Mouse (Mus musculus) regulatory T cell (primary cell): Measurements from ENCODE around the gene Camk1d.
"Not testable (repeated sequence)": the region's sequence is repeated elsewhere in the genome, so short reads cannot be mapped to it uniquely, and the experiment has no call there.

Experiments used
- in situ Hi-C: fragments of 300-600 bp; cut with MboI, MseI; formaldehyde crosslinking; loops from one replicate; pipeline ENCODE4 v1.15.1; 2025; ENCODE audit warnings: high pct_unique_total_duplicates

Camk1d gene

DNA sequence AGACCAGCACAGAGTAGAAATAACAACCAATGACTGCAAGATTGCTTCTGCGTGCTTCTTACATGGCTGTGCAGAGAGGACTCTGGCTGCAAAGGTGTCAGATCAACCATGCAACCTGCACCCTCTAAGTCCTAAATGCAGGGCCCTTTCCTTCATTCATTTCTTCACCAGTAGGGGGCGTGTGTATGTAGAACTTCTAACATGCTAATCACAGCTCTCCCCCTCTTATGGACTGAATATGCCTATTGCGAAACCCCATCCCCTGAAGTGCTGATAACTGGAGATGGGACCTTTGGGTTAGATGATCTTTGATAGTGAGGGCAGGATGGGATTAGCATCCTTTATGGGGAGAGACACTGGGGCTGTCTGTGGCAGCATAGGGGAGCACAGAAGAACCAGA, 310.5 kb downstream of the Camk1d start:
- in situ Hi-C loops = no loop called here

DNA sequence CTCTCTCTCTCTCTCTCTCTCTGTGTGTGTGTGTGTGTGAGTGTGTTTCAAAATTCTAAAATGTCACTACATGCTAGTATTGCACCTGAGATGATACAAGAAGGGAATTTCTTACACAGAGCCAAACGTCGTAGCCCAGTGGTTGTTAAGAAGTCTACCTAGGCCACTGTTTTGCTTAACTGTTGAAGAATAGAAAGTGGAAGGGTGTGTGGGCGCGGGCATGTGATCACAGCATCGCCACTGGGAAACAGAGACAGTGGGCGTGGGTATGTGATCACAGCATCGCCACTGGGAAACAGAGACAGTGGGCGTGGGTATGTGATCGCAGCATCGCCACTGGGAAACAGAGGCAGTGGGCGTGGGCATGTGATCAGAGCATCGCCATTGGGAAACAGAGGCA, 312.3 kb downstream of the Camk1d start:
- in situ Hi-C loops = no loop called here

DNA sequence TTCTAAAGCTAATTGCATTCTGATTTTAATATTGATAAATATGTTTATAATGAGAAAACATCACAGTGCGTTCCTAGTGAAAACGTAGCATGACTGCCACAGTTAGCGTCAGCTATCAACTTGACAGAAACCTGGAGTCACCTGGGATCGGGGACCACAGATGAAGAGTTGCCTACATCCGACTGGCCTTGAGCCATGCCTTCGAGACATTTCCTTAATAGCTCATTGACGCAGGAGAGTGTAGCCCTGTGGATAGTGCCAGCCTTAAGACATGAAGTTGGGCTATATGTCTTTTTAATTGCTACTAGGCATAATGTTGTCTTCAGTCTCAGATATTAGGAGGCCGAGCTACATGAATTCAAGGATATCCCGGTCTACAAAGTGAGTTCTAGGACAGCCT, 315.8 kb downstream of the Camk1d start:
- in situ Hi-C loops = no loop called here

DNA sequence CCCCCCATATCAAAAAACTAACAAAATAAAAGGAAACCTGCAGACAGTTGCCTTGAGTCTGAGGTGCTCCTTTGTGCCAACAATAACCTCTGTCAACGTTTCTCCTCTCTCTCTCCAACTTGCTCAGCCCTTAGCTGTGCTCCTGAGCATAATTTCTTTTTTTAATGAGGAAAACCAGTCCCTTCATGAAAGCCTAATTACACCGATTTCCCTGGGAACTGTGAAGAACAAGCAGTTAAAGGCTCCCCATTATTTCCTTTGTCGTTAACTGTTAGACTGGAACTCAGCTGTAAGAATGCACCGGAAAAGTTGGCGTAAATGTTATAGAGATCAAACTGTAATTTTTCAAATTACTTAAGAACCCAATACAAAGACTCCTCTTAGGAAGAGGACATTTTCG, 316.3 kb downstream of the Camk1d start:
- in situ Hi-C loops = no loop called here

DNA sequence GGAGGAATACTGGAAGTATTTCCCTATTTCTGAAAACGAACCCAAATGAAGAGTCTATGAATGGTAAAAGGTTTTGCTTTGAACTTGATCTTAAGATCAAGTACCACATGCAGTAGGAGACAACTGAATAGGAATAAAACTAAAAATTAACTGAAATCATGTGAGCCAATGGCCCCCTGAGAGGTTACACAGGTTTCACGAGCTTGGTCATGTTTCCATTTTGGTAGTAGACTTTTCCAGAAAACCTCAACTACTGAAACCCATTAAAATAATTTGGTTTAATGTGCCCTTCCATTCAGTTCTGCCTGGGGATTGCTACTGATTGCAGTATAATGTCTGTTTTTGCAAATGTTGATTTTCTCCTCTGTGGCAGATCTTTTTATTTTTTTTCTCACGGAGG, 316.8 kb downstream of the Camk1d start:
- in situ Hi-C loops = no loop called here

DNA sequence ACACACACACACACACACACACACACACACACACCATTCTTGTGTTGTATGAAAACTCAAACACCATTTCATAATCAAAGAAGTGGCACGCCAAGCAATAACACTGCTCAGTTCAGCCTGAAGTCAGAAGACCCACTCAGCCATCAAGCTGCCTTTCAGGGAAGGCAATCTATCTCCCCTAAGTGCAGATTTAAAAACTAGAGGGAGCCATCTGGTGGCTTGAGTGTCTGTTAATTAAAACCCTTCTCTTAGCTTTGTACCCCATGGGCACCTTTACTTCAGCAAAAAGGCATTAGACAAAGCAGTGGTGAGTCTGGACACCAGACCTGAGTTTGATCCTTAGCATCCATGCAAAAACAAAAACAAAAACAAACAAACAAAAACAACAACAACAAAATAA, 317.9 kb downstream of the Camk1d start:
- in situ Hi-C loops = no loop called here

DNA sequence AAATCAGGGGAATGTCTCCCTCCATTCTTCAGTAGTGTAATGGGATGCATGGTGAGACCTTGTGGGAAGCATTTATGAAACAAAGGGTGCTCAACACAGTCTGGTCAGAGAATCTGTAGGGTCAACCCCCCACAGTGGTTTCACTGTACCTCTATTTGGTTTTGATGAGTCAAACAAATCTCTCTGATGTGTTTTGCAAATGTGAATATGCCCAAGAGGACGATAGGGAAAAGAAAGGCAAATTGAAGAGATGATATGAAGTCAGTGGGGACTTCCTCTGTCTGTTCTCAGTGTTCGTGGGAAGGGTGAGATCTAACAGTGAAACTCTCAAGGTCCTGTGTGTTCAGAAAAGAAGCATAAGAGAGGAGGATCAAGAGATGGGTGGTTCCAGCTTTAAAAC, 318.4 kb downstream of the Camk1d start:
- in situ Hi-C loops = no loop called here

DNA sequence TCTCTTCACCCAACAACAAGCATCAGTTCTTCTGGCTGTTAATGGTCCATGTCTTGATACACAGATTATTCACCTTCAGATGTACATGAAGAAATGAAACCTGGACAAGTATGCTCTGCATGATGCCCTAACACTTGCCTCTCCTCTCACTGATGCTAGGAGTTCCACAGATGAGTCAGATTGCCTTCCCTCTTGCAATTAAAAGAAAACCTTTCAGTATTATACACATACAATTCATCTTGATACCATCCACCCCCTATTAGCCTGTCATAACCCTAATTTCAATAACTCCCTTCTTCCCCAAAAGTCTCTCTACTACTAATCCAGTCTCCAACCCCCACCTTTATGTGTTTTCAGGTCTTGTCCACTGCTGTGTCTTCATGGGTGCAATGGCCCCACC, 321.4 kb downstream of the Camk1d start:
- in situ Hi-C loops = no loop called here

DNA sequence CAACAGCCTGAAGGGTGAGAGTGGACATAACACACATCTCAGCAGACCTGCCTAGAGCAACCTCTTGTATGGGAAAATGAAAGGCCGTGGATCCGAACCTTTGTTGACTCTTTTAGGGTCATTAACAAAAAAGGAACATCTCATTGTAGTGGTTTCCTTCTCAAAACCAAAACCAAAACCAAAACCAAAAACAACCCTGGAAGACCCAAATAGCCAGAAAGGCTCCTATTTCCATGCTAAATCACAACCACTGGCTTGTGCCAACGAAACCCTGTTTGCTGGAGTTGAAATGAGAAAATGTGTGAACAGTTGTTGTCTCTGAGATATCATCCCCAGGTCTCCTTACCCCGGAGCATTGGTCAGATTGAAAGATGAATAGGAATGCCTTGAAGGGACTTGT, 321.8 kb downstream of the Camk1d start:
- in situ Hi-C loops = no loop called here

DNA sequence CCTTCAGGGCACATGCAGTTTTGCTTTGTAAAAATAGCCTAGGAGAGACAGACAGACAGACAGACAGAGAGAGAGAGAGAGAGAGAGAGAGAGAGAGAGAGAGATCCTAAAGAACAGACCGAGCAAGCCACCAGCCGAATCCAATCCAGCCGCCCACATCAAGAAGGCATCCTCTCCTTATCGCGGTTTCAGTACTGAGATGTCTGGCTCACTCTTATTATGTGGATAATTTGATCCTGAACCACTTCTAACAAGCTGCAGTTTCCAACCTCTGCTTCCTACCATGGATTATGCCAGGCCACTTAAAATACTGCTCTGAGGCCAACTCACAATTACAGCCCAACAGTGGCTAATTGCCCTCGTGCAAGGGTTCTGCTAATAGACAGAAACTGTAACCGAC, 325.9 kb downstream of the Camk1d start:
- in situ Hi-C loops = no loop called here

DNA sequence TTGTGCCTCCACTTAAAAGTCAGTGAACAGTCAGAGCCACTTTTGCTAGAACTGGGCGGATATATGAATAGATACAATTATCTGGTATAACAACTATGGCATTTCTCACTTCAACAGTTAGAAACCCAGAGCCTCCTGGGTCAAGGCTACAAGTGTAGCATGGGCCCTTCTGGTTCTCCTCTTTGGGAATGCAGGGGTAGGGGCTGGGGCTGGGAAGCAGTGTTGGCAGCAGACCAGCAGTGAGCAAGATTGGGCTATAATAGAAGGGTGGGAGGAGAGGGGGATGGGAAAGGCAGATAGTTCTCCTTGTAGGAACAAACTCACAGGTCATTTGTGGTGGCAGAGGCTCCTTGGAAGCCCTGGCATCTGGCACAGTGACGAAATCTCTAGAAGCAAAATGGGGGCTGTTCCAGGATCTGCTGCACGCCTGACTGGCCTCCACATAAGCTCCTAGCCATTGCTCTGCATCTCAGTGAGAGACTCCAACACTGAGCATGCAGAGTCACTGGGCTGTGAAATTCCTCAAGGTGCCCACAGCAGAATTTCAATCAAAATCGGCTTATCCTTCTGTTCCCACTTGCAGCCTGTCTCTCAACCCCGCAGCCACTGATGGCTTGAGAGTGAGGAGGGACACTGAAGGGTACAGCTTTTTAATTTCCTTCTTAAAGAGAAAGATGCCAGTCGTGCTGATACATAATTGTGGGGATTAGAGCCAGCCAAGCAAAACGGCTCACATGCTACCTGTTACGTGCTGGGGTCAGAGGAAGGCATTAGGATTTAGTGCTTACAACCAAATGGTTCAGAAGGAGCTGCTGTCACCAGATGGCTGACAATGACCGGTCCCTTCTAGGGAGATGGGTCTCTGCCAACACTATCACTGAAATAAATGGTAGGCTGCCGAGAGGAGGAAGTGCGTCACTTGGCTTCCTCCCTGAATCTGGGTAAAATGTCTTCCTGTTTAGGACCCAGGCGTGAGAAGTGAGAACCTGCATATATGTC, 332.3 kb downstream of the Camk1d start:
- in situ Hi-C loops = no loop called here

DNA sequence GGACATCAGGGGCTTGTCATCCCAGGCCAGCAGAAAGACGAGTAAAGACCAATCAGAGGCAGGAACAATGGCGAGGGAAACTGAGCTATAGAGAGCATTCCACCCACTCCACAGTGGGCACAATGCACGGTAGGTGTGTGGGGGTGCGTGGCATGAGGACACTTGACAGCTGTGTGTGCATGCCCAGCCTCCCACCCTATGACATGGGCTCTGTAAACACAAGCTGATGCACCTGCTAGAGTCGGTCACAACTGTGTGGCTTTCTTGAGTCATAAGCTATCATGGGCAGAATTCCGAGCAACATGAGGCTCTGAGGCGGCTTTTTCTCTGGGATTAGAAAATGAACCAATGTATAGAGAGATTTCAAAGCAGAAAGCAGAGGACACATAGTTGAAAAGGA, 333.3 kb downstream of the Camk1d start:
- in situ Hi-C loops = no loop called here

DNA sequence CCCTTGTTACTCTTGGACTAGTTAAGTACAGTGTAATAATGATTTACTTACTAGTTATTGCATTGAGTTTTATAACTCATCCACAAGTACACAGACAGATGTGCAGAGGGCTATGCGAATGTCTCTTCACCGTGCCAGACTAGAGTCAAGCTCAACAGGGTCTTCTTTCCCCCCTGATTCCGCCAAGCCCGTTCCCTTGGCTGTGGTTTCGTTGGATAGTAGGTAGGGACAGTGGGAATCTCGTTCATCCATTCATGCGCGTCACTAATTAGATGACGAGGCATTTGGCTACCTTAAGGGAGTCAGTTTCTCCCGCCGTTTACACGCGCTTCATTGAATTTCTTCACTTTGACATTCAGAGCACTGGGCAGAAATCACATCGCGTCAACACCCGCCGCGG, 335.4 kb downstream of the Camk1d start:
- in situ Hi-C loops = not testable (repeated sequence)

DNA sequence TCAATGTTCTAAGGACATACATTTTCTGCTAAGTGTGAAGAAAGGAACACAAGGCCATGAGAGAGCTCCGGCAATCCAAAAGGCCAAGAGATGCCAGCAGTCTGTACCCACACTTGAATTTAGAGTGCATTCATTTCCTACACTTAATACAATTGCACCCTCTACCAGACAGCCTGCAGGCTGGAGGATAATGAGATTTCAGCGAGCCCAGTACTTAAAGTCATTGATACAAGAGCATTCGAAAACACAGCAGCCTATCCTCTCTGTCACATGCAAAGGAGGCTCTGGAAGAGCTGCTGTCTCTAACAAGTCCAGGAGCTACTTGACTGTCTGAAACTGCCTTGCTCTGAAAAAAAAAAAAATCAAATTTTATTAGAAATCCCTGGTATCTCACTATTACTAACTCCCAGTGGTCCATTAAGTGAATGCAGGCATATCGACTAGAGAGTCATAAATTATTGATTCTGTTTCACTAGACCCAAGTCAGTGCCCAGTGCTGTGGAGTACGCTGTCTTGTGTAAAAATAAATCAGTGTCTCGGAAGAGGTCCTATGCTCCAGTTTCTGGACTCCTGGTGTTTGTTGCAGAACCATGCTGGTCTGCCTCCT, 336.1 kb downstream of the Camk1d start:
- in situ Hi-C loops = no loop called here

DNA sequence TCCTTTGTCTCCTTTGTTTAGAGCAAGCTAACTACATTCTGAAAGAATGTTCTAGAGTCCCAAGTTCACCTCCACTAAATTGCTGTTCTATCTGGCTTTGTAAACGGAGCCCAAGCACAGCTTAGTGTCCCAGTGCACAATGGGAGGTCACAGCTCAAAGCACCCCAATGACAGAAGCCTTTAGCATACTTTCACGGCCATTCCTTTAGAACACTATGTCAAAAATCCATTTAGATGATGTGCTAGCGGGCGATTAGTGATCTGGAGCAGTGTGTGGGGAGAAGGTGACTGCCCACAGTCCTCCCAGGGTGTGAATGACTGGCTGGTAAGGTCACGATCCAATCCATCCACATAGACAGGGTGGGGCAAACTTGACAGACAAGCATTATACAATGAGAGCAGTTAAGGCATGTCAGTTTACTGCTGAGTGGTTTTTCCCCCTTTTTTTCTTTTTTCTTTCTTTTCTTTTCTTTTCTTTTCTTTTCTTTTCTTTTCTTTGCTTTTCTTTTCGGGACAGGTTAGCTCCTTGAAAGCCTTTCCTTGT, 341.4 kb downstream of the Camk1d start:
- in situ Hi-C loops = no loop called here

DNA sequence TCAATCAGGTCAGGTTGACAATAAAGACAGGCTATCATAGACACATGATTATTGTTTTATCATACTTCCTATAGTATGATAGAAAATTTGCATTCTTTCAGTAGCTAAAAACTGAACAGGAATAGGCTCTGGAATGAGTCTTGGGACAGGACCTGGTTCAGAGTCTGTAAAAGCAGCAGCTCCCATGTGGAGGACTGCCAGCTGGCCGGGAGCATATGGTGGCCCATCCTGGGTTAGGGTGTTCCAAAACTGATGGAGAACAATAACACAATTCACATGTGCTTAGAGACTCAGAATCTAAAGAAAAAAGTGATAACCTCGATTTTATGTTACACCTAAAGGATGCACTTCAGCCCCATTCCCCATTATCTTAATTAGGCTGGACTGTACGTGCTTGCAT, 343.0 kb downstream of the Camk1d start:
- in situ Hi-C loops = no loop called here

DNA sequence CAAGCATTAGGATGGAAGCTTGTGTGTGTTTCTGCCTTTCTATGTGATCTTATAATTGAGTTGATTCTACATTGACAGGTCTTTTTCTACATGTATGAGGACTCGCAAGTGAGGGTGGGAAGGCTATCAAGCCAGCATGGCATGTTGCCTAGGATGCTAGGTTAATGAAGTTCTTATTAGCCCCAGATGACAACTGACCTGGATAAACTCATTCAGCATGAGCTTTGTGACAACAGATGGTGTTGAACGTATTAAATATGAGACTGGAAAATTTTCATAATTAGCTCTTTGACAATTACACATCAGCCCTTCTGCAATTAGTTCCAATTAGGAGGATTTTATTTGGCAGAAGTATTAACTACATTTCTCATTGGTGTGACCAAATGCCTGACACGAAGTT, 343.7 kb downstream of the Camk1d start:
- in situ Hi-C loops = no loop called here

DNA sequence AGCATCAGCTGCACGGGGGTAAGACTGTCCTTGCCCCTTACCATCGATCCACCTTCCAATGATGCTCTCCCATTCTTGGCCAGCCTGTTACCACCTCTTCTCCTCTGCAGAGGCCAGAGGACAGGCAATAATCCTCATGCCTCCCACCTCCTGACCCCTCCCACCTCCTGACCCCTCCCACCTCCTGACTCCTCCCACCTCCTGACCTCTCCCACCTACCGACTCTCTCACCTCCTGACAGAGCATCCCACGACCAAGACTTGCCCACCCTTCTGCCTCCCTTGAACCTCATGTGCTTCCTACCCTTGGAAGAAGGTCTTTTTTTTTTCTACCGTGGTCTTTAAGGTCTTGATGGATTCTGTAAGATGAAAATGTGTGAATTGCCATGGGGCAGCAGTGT, 350.5 kb downstream of the Camk1d start:
- in situ Hi-C loops = no loop called here

DNA sequence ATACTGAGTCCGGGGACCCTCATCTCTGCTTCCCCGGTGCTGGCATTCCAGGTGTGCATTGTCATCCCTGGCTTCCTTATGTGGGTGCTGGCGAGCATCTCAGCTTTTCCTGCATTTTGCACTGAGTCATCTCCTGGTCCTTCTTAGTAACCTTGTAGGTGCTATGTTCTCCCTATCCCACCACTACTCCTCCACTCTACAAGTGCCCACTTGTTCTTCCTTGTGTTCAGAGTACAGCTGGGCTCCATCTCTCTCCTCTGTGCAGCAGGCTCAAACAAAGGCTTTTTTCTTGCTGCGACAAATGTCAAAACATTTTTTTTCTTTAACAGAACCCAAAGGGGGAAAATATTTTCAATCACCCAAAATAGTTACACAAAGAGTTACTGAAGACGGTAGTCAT, 356.3 kb downstream of the Camk1d start:
- in situ Hi-C loops = no loop called here

DNA sequence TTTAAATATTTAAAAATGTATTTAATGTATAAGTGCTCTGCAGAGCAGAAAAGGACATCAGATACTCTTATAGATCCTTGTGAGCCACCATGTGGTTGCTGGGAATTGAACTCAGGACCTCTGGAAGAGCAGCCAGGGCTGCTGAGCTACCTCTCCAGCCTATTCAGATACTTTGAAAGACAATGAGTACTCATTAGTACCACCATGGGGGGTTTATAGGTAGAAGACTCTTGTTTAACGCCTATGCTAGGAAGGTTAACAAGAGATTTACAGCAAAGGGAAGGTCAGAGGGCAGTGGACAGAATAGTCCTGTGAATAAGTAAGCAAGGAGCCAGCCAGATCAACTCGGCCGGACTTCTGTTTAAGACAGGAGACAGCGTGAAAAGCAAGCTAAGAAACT, 357.3 kb downstream of the Camk1d start:
- in situ Hi-C loops = no loop called here

DNA sequence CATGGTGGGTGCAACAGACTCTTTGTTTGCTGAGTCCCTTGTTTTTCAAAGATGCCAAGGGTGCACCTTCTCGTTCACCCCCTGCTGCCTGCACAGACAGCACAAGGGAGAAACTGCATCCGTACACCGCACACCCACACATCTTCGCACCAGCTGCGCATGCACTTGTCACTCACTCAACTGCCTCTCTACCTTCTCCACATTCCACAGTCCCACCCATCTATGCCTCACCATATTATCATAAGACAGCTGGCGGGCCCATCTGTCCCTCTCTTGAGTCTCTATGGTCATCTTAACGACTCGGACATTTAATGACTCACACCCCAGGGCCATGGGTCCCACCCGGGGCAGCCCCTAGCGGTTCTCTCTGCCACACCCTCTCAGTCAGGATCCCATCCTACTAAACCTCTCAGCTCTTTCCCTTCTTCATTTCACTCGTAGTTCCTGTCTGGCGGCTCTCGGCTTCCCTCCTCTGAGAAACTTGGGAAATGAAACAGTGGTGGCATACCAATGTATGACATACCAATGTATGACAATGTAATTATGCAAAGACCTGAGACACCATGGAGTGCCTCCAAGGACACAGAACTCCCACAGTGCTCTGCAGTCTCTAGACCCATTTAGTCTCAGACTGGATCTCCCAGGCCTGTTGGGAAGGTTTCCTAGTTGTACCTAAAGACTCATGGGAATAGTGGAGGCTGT, 361.3 kb downstream of the Camk1d start:
- in situ Hi-C loops = no loop called here

DNA sequence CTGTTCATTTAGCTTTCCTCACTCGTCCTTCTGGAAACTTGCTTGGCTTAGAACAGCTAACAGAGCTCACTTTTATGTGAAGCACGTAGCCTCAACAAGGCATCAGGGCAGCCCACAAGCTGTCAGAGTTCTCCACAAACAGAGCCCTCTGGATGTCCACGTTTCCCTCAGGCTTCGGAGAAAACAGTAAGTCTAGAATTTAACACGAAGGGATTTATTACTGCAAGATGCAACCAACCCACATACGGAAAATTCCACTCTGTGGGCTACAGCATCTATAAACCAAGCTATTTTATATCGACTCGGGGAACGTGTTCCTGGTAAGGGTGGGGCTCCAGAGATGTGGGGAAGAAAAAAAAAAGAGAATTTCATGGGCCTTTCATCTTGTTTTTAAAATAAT, 369.0 kb downstream of the Camk1d start:
- in situ Hi-C loops = no loop called here
